Mouse (Mus musculus) embryonic facial prominence, embryonic 11.5 days (tissue): Measurements from ENCODE around the gene Neu1. TPM values are rescaled to one million over a fixed set of nuclear protein-coding genes. Genes with fewer than 3 reads are reported as not detected.
A peak's percentile ranks its signal among the peaks of the same experiment; 100 is the strongest.
"Not testable (repeated sequence)": the region's sequence is repeated elsewhere in the genome, so short reads cannot be mapped to it uniquely, and the experiment has no call there.

Experiments used
- ATAC-seq: fragments of 200-750 bp; cut with Nextera tagmentation; replicated peaks from 2 replicates; pipeline ENCODE4 v1.8.0; 2017; ENCODE audit warnings: low read depth; ENCODE audit not compliant: insufficient number of reproducible peaks, low FRiP score, low TSS enrichment
- DNase-seq: peaks from one replicate; pipeline ENCODE4 v3.0.0-alpha.2; 2015; ENCODE audit warnings: low spot score
- H3K27ac ChIP-seq: fragments of 300-500 bp; sonication (generic); replicated peaks from 2 replicates; pipeline ENCODE4 v1.5.1; 2014; ENCODE audit warnings: mild to moderate bottlenecking, low read depth, low read length, control low read depth
- H3K27me3 ChIP-seq: fragments of 300-500 bp; sonication (generic); 2 replicates; pipeline ENCODE4 v1.6.1; 2014; ENCODE audit warnings: mild to moderate bottlenecking, low read length, moderate library complexity, mixed read lengths; ENCODE audit not compliant: control insufficient read depth, insufficient read depth
- H3K36me3 ChIP-seq: fragments of 300-500 bp; sonication (generic); replicated peaks from 2 replicates; pipeline ENCODE4 v1.6.1; 2014; ENCODE audit warnings: low read depth, mild to moderate bottlenecking, low read length, moderate library complexity, mixed read lengths; ENCODE audit not compliant: control insufficient read depth, insufficient read depth
- H3K4me1 ChIP-seq: fragments of 300-500 bp; sonication (generic); 2 replicates; pipeline ENCODE4 v1.6.1; 2014; ENCODE audit warnings: low read length, mixed read lengths; ENCODE audit not compliant: control insufficient read depth, insufficient read depth
- H3K4me2 ChIP-seq: fragments of 300-500 bp; sonication (generic); 2 replicates; pipeline ENCODE4 v1.6.1; 2014; ENCODE audit warnings: low read depth, mild to moderate bottlenecking, control low read depth, low read length, moderate library complexity
- H3K4me3 ChIP-seq: fragments of 300-500 bp; sonication (generic); 2 replicates; pipeline ENCODE4 v1.5.1; 2014; ENCODE audit warnings: low read depth, low read length, control low read depth
- H3K9ac ChIP-seq: fragments of 300-500 bp; sonication (generic); replicated peaks from 2 replicates; pipeline ENCODE4 v1.6.1; 2014; ENCODE audit warnings: mild to moderate bottlenecking, control low read depth, low read length
- H3K9me3 ChIP-seq: fragments of 300-500 bp; sonication (generic); replicated peaks from 2 replicates; pipeline ENCODE4 v1.6.1; 2016; ENCODE audit warnings: mild to moderate bottlenecking, low read length, inconsistent platforms, mixed read lengths; ENCODE audit not compliant: control insufficient read depth
- WGBS: fragments of 180-500 bp; shearing (Covaris S2); extraction: QIAGEN DNeasy Blood & Tissue Kit; methylation state at CpG from one replicate; pipeline ENCODE4 v1.1.7; 2014; 5-methylcytosine and 5-hydroxymethylcytosine counted together
- polyA plus RNA-seq: library from polyadenylated mRNA; unstranded; fragments of >200 nt; fragmentation: Nextera tagmentation; extraction: Ambion mirVana; gene quantifications from 2 replicates; pipeline ENCODE4 v1.2.1, GENCODE M21; 2014

The Neu1 gene
- polyA plus RNA-seq, 1 experiment from 2014 or later: 10.9 TPM

GRCm38 (mm10) chr17:34898706-34899052, 32.4 kb upstream of the Neu1 start:
- Histone ChIP-seq H3K4me2 (peak overlapping the region; percentile 86), H3K27ac (peak overlapping the region; percentile 97), H3K9ac (peak overlapping the region; percentile 97), H3K36me3 (peaks cover 9% of the 10 kb centered on the region), H3K9me3 (no peaks in the 10 kb centered on the region), H3K4me3 (peak overlapping the region; percentile 93), H3K27me3 (no peaks in the 10 kb centered on the region), H3K4me1 (peaks cover 7% of the 10 kb centered on the region)
- DNase-seq (peak; percentile 77), ATAC-seq (no peak)
- WGBS: no CpG with 5 or more reads among the region's 47 CpGs

- WGBS: under 1% methylated on average over 35 of the region's 45 CpGs
- peak overlapping the region; percentile 93 for H3K4me3 ChIP-seq
- ATAC-seq (peak; percentile 9), DNase-seq (peak; percentile 43)
- H3K27ac ChIP-seq: peak overlapping the region; percentile 97
- no peaks in the 10 kb centered on the region for H3K27me3 ChIP-seq
- peaks cover 7% of the 10 kb centered on the region for H3K4me1 ChIP-seq
- peak overlapping the region; percentile 97 for H3K9ac ChIP-seq
- no peaks in the 10 kb centered on the region for H3K9me3 ChIP-seq
- H3K36me3 ChIP-seq: peaks cover 9% of the 10 kb centered on the region
- peak overlapping the region; percentile 86 for H3K4me2 ChIP-seq
Measured at GRCm38 (mm10) chr17:34899053-34899889, 31.8 kb upstream of the Neu1 start.

- H3K4me1 ChIP-seq: peaks cover 7% of the 10 kb centered on the region
- DNase-seq (peak; percentile 31), ATAC-seq (no peak)
- peak overlapping the region; percentile 93 for H3K4me3 ChIP-seq
- no peaks in the 10 kb centered on the region for H3K9me3 ChIP-seq
- peak overlapping the region; percentile 97 for H3K27ac ChIP-seq
- H3K4me2 ChIP-seq: peak overlapping the region; percentile 86
- H3K27me3 ChIP-seq: no peaks in the 10 kb centered on the region
- peak overlapping the region; percentile 97 for H3K9ac ChIP-seq
- WGBS: 1% methylated on average over 4 of the region's 5 CpGs
- H3K36me3 ChIP-seq: peaks cover 9% of the 10 kb centered on the region
Measured at GRCm38 (mm10) chr17:34899890-34900243, 31.2 kb upstream of the Neu1 start.

- not testable (repeated sequence) for H3K27ac ChIP-seq, H3K4me1 ChIP-seq, DNase-seq, ATAC-seq, H3K4me2 ChIP-seq, H3K9me3 ChIP-seq, H3K9ac ChIP-seq, H3K4me3 ChIP-seq, H3K27me3 ChIP-seq
- H3K36me3 ChIP-seq: peaks cover 16% of the 10 kb centered on the region
Measured at GRCm38 (mm10) chr17:34900826-34901225, 30.2 kb upstream of the Neu1 start.

- not testable (repeated sequence) for H3K4me1 ChIP-seq, H3K9me3 ChIP-seq, ATAC-seq, H3K4me2 ChIP-seq, H3K4me3 ChIP-seq, H3K27ac ChIP-seq, H3K27me3 ChIP-seq, DNase-seq, H3K9ac ChIP-seq
- H3K36me3 ChIP-seq: peaks cover 23% of the 10 kb centered on the region
- 94% methylated on average over 9 of the region's 10 CpGs for WGBS
Measured at GRCm38 (mm10) chr17:34901948-34902347, 29.1 kb upstream of the Neu1 start.

- no peaks in the 10 kb centered on the region for H3K27me3 ChIP-seq
- no peaks in the 10 kb centered on the region for H3K9me3 ChIP-seq
- H3K4me3 ChIP-seq: no peak overlapping the region
- no peak overlapping the region for H3K9ac ChIP-seq
- H3K4me2 ChIP-seq: no peak overlapping the region
- no peaks in the 10 kb centered on the region for H3K4me1 ChIP-seq
- 90% methylated on average over 9 of the region's 9 CpGs for WGBS
- peaks cover 30% of the 10 kb centered on the region for H3K36me3 ChIP-seq
- no peak overlapping the region for H3K27ac ChIP-seq
- DNase-seq (no peak), ATAC-seq (no peak)
Measured at GRCm38 (mm10) chr17:34902895-34903294, 28.2 kb upstream of the Neu1 start.

GRCm38 (mm10) chr17:34910982-34911381, 20.1 kb upstream of the Neu1 start:
- H3K36me3 ChIP-seq: peaks cover 29% of the 10 kb centered on the region
- no peaks in the 10 kb centered on the region for H3K9me3 ChIP-seq
- no peak overlapping the region for H3K27ac ChIP-seq
- H3K9ac ChIP-seq: no peak overlapping the region
- 85% methylated on average over 10 of the region's 10 CpGs for WGBS
- ATAC-seq (no peak), DNase-seq (no peak)
- no peak overlapping the region for H3K4me3 ChIP-seq
- H3K4me2 ChIP-seq: no peak overlapping the region
- H3K4me1 ChIP-seq: 0 out of 2 replicates have a peak, but pooled peaks cover 2% of the 10 kb centered on the region
- H3K27me3 ChIP-seq: no peaks in the 10 kb centered on the region

- H3K4me2 ChIP-seq: no peak overlapping the region
- H3K27ac ChIP-seq: no peak overlapping the region
- no peaks in the 10 kb centered on the region for H3K9me3 ChIP-seq
- peak; percentile 37; the same call in 1 of the 2 replicates for ATAC-seq
- whole genome bisulfite sequencing: 53% methylated on average over 5 of the region's 5 CpGs
- DNase-seq: peak; percentile 72
- peaks cover 19% of the 10 kb centered on the region for H3K36me3 ChIP-seq
- no peaks in the 10 kb centered on the region for H3K27me3 ChIP-seq
- no peak overlapping the region for H3K4me3 ChIP-seq
- 0 out of 2 replicates have a peak, but pooled peaks cover 2% of the 10 kb centered on the region for H3K4me1 ChIP-seq
- no peak overlapping the region for H3K9ac ChIP-seq
Measured at GRCm38 (mm10) chr17:34911945-34912351, 19.1 kb upstream of the Neu1 start.
